Mouse (Mus musculus) adipocyte (in vitro differentiated cells): ENCODE measurements at regions not wholly inside any gene's neighbourhood (a gene's known extent, or its start where the extent isn't known, plus 50 kb on each side); places are given as distances from the start of the nearest gene placed in this dataset.

Experiments used
- DNase-seq: peaks from one replicate; pipeline ENCODE4 v3.0.0-alpha.2; 2016; ENCODE audit warnings: low spot score

GRCm38 (mm10) chr11:63761561-63761960 lies 160.5 kb downstream of the Hs3st3b1 start:
- no peak for DNase-seq

- DNase-seq, result no peak
Measured at GRCm38 (mm10) chr11:63767631-63768250, 154.3 kb downstream of the Hs3st3b1 start.

- DNase-seq, result no peak
Measured at GRCm38 (mm10) chr11:63769738-63770137, 152.4 kb downstream of the Hs3st3b1 start.

GRCm38 (mm10) chr11:63775382-63775781 lies 146.7 kb downstream of the Hs3st3b1 start:
- no peak for DNase-seq

GRCm38 (mm10) chr11:63779371-63779770 lies 142.7 kb downstream of the Hs3st3b1 start:
- DNase-seq, result no peak

- peak; percentile 25 for DNase-seq
Measured at GRCm38 (mm10) chr11:63781967-63782915, 139.8 kb downstream of the Hs3st3b1 start.

- no peak for DNase-seq
Measured at GRCm38 (mm10) chr11:63785281-63785886, 136.7 kb downstream of the Hs3st3b1 start.

- no peak for DNase-seq
Measured at GRCm38 (mm10) chr11:63785965-63786364, 136.1 kb downstream of the Hs3st3b1 start.

- DNase-seq, result no peak
Measured at GRCm38 (mm10) chr11:63789473-63790120, 132.5 kb downstream of the Hs3st3b1 start.

- no peak for DNase-seq
Measured at GRCm38 (mm10) chr11:63791004-63791862, 130.9 kb downstream of the Hs3st3b1 start.

GRCm38 (mm10) chr11:63793732-63794503 lies 128.2 kb downstream of the Hs3st3b1 start:
- no peak for DNase-seq

GRCm38 (mm10) chr11:63812146-63812545 lies 109.9 kb downstream of the Hs3st3b1 start:
- DNase-seq, result no peak

GRCm38 (mm10) chr11:63822847-63823246 lies 99.2 kb downstream of the Hs3st3b1 start:
- no peak for DNase-seq

- no peak for DNase-seq
Measured at GRCm38 (mm10) chr11:63827271-63827762, 94.8 kb downstream of the Hs3st3b1 start.

GRCm38 (mm10) chr11:63833480-63833879 lies 88.6 kb downstream of the Hs3st3b1 start:
- DNase-seq, result no peak

- DNase-seq, result no peak
Measured at GRCm38 (mm10) chr11:63834140-63834539, 88.0 kb downstream of the Hs3st3b1 start.

- DNase-seq, result no peak
Measured at GRCm38 (mm10) chr11:63834631-63835030, 87.5 kb downstream of the Hs3st3b1 start.
